ENCODE assay signal across 25 mouse cellular contexts in genomic region chr2:173757624-173758155, GRCm38 (mm10). TPM values are rescaled to one million over a fixed set of nuclear protein-coding genes. Genes with fewer than 3 reads are reported as not detected.
A peak's percentile ranks its signal among the peaks of the same experiment; 100 is the strongest.
DNase-seq lines count a peak whose midpoint lies in the region; ATAC-seq and TF ChIP-seq lines count a peak whose summit lies in the region.
"Had no signal": no experiment of that assay in that cellular context is flagged by ENCODE, and none has a peak within 500 bp of the region (broad histone marks: within the 10 kb centered on the region; RNA-seq: fewer than 3 reads in every experiment).

No protein-coding gene starts in this region.

- H3K4me3 ChIP-seq in gastrocnemius, adult 2 months: no peak overlapping the region
- H3K4me3 ChIP-seq in intestine, postnatal 0 days (ENCODE audit: low read depth, low read length): no peak overlapping the region
- H3K4me3 ChIP-seq in intestine, embryonic 16.5 days (ENCODE audit: low read length): no peak overlapping the region
- H3K4me3 ChIP-seq in midbrain, postnatal 0 days (ENCODE audit: low read depth, low read length): no peak overlapping the region
- H3K4me3 ChIP-seq in midbrain, embryonic 10.5 days: no peak overlapping the region
- H3K4me3 ChIP-seq in ES-E14 (ENCODE audit: insufficient read depth in 1 of 2, low read depth in 1 of 2, low read length in 2 of 2, poor library complexity in 1 of 2, severe bottlenecking in 1 of 2): no peak overlapping the region
- H3K4me3 ChIP-seq: embryonic facial prominence, embryonic 12.5 days; forebrain, embryonic 15.5 days; heart, adult 2 months; heart, embryonic 15.5 days had no signal

- peaks cover 15% of the 10 kb centered on the region; the same call in 1 of the 2 replicates for H3K36me3 ChIP-seq in intestine, postnatal 0 days (ENCODE audit: control insufficient read depth, insufficient read depth)
- H3K36me3 ChIP-seq in intestine, embryonic 16.5 days (ENCODE audit: control insufficient read depth, insufficient read depth, low read length): no peaks in the 10 kb centered on the region
- H3K36me3 ChIP-seq in midbrain, postnatal 0 days (ENCODE audit: insufficient read depth, low read length): no peaks in the 10 kb centered on the region
- H3K36me3 ChIP-seq in midbrain, embryonic 10.5 days: peaks cover 4% of the 10 kb centered on the region; the same call in 1 of the 2 replicates
- no peaks in the 10 kb centered on the region for H3K36me3 ChIP-seq in ES-E14 (ENCODE audit: control insufficient read depth, insufficient read depth, low read length, poor library complexity, severe bottlenecking)
- H3K36me3 ChIP-seq: embryonic facial prominence, embryonic 12.5 days; forebrain, embryonic 15.5 days; heart, embryonic 15.5 days had no signal

- H3K27ac ChIP-seq in gastrocnemius, adult 2 months: peak overlapping the region; percentile 5; the same call in 1 of the 2 replicates
- no peak overlapping the region for H3K27ac ChIP-seq in intestine, postnatal 0 days (ENCODE audit: low read depth, low read length)
- no peak overlapping the region for H3K27ac ChIP-seq in intestine, embryonic 16.5 days (ENCODE audit: low read length)
- no peak overlapping the region for H3K27ac ChIP-seq in midbrain, postnatal 0 days (ENCODE audit: low read depth, low read length)
- H3K27ac ChIP-seq in midbrain, embryonic 10.5 days (replicated peaks): no peak overlapping the region
- H3K27ac ChIP-seq in ES-E14 (ENCODE audit: insufficient read depth, low read depth, low read length, poor library complexity, severe bottlenecking): peak overlapping the region; percentile 37; the same call in 1 of the 2 replicates
- H3K27ac ChIP-seq: embryonic facial prominence, embryonic 12.5 days; forebrain, embryonic 15.5 days; heart, adult 2 months; heart, embryonic 15.5 days had no signal

- in situ Hi-C loops in ES-E14 (cut with MboI; ENCODE audit: low sequenced_read_pairs in 2 of 2, unreplicated experiment in 2 of 2): no loop called here

- intact Hi-C loops in gastrocnemius, adult 2 months (cut with DNase I): no loop called here
- intact Hi-C loops in left cerebral cortex, postnatal 10 days (cut with DNase I): no loop called here

- WGBS in intestine, postnatal 0 days: 69% methylated on average over 8 of the region's 8 CpGs
- 77% methylated on average over 8 of the region's 8 CpGs for WGBS in intestine, embryonic 16.5 days
- 86% methylated on average over 8 of the region's 8 CpGs for WGBS in midbrain, postnatal 0 days
- 89% methylated on average over 8 of the region's 8 CpGs for WGBS in midbrain, embryonic 10.5 days

- no peak overlapping the region for H3K9ac ChIP-seq in intestine, postnatal 0 days (ENCODE audit: low read depth, low read length)
- no peak overlapping the region for H3K9ac ChIP-seq in intestine, embryonic 16.5 days (ENCODE audit: low read depth, low read length)
- H3K9ac ChIP-seq in midbrain, postnatal 0 days (replicated peaks; ENCODE audit: low read length, poor library complexity, severe bottlenecking): no peak overlapping the region
- H3K9ac ChIP-seq in ES-E14 (ENCODE audit: insufficient read depth, low read depth, low read length, poor library complexity, severe bottlenecking): no peak overlapping the region
- H3K9ac ChIP-seq: embryonic facial prominence, embryonic 12.5 days; forebrain, embryonic 15.5 days; heart, embryonic 15.5 days had no signal

- no peak overlapping the region for H3K4me2 ChIP-seq in intestine, postnatal 0 days (replicated peaks; ENCODE audit: low read depth)
- H3K4me2 ChIP-seq in intestine, embryonic 16.5 days (ENCODE audit: low read depth, low read length): no peak overlapping the region
- H3K4me2 ChIP-seq in midbrain, postnatal 0 days (ENCODE audit: low read depth, low read length, poor library complexity, severe bottlenecking): no peak overlapping the region
- H3K4me2 ChIP-seq: embryonic facial prominence, embryonic 12.5 days; forebrain, embryonic 15.5 days; heart, embryonic 11.5 days; heart, embryonic 15.5 days had no signal

- H3K9me3 ChIP-seq in intestine, postnatal 0 days (ENCODE audit: control insufficient read depth): no peaks in the 10 kb centered on the region
- no peaks in the 10 kb centered on the region for H3K9me3 ChIP-seq in intestine, embryonic 16.5 days (ENCODE audit: control insufficient read depth, low read length)
- no peaks in the 10 kb centered on the region for H3K9me3 ChIP-seq in midbrain, postnatal 0 days (ENCODE audit: low read length)
- no peaks in the 10 kb centered on the region for H3K9me3 ChIP-seq in midbrain, embryonic 10.5 days (replicated peaks)
- H3K9me3 ChIP-seq in ES-E14 (ENCODE audit: control insufficient read depth, insufficient read depth, low read depth, low read length): no peaks in the 10 kb centered on the region
- H3K9me3 ChIP-seq: embryonic facial prominence, embryonic 12.5 days; forebrain, embryonic 15.5 days; heart, embryonic 15.5 days had no signal

- no peak for DNase-seq in gastrocnemius, adult 2 months
- DNase-seq in gastrocnemius, adult 8-10 months (ENCODE audit: low spot score in 2 of 2): no peak
- no peak for DNase-seq in midbrain, postnatal 0 days (ENCODE audit: low spot score)
- DNase-seq in midbrain, embryonic 10.5 days (ENCODE audit: low spot score): no peak
- no peak for DNase-seq in ES-E14 (ENCODE audit: low read depth, low spot score)
- no peak for DNase-seq in left cerebral cortex, postnatal 10 days (ENCODE audit: extremely low spot score in 1 of 2, low spot score in 2 of 2)
- DNase-seq: adrenal gland, postnatal 14 days; B cell, adult 2 months; cerebellum, adult 11-12 months; cerebellum, adult 9-10 months; cerebellum, postnatal 25 days; gastrocnemius, postnatal 14 days; heart, adult 2 months; heart, postnatal 14 days had no signal

- no peaks in the 10 kb centered on the region for H3K4me1 ChIP-seq in intestine, postnatal 0 days (replicated peaks; ENCODE audit: control insufficient read depth, insufficient read depth, low read length)
- H3K4me1 ChIP-seq in intestine, embryonic 16.5 days (ENCODE audit: control insufficient read depth, insufficient read depth, low read length): no peaks in the 10 kb centered on the region
- H3K4me1 ChIP-seq in midbrain, postnatal 0 days (ENCODE audit: insufficient read depth, low read length): no peaks in the 10 kb centered on the region
- peaks cover 30% of the 10 kb centered on the region for H3K4me1 ChIP-seq in midbrain, embryonic 10.5 days
- H3K4me1 ChIP-seq in ES-E14 (ENCODE audit: control insufficient read depth in 2 of 2, insufficient read depth in 2 of 2, low read length in 2 of 2, poor library complexity in 1 of 2): peaks cover 7 to 14% of the 10 kb centered on the region in 2 experiments
- H3K4me1 ChIP-seq: embryonic facial prominence, embryonic 12.5 days had no signal

- TF ChIP-seq CTCF in gastrocnemius, adult 2 months (IDR thresholded peaks at IDR 0.05): no peak
- 0 out of 2 replicates have a peak, but pooled peaks have one; percentile 8 for TF ChIP-seq CTCF in intestine, postnatal 0 days (IDR thresholded peaks at IDR 0.05; ENCODE audit: low read depth)
- TF ChIP-seq CTCF in midbrain, postnatal 0 days (IDR thresholded peaks at IDR 0.05): 0 out of 2 replicates have a peak, but pooled peaks have one; percentile 5

- no peak for ATAC-seq in intestine, postnatal 0 days
- ATAC-seq in intestine, embryonic 16.5 days: no peak
- no peak for ATAC-seq in midbrain, postnatal 0 days (ENCODE audit: low FRiP score)
- ATAC-seq: CD4-positive, CD25-positive, alpha-beta regulatory T cell, adult 4 months; forebrain, embryonic 15.5 days had no signal

- H3K27me3 ChIP-seq in intestine, postnatal 0 days (replicated peaks; ENCODE audit: control insufficient read depth, insufficient read depth, low read length): no peaks in the 10 kb centered on the region
- H3K27me3 ChIP-seq in intestine, embryonic 16.5 days (replicated peaks; ENCODE audit: control insufficient read depth, insufficient read depth, low read length): no peaks in the 10 kb centered on the region
- H3K27me3 ChIP-seq in midbrain, postnatal 0 days (ENCODE audit: insufficient read depth, low read length): no peaks in the 10 kb centered on the region
- H3K27me3 ChIP-seq in midbrain, embryonic 10.5 days (ENCODE audit: low read depth, poor library complexity, severe bottlenecking): no peaks in the 10 kb centered on the region
- H3K27me3 ChIP-seq: embryonic facial prominence, embryonic 12.5 days; forebrain, embryonic 15.5 days; heart, embryonic 15.5 days had no signal

TF ChIP-seq in ES-E14, 5 proteins besides CTCF, POLR2A, EP300 and RAD21:
- TF ChIP-seq HCFC1 (IDR thresholded peaks at IDR 0.05; ENCODE audit: borderline replicate concordance, insufficient read depth, low read length): no peak
- TF ChIP-seq ZC3H11A (IDR thresholded peaks at IDR 0.05; ENCODE audit: borderline replicate concordance, low read depth, low read length): no peak
- no peak for TF ChIP-seq MAFK (IDR thresholded peaks at IDR 0.05; ENCODE audit: insufficient read depth, low read depth, low read length)
- peak; percentile 59; the same call in 1 of the 2 replicates for TF ChIP-seq CHD2 (IDR thresholded peaks at IDR 0.05; ENCODE audit: low read depth, low read length)
- TF ChIP-seq ZNF384 (IDR thresholded peaks at IDR 0.05; ENCODE audit: low read depth, low read length): no peak
TF ChIP-seq in ES-E14: peak in this region for 1.

RNA-seq across cellular contexts. Expression of gene Vapb, which starts 20.4 kb away (rescaled TPM):
- 100 to 1,000 TPM; 159 to 160 TPM for total RNA-seq in gastrocnemius, adult 2 months (2021)
- total RNA-seq in gastrocnemius, adult 8-10 months (2022): 100 to 1,000 TPM; 158 to 197 (median 180) TPM
- polyA plus RNA-seq in intestine, postnatal 0 days (2015; fragmentation: Nextera tagmentation; extraction: Ambion mirVana): 13.5 and 14.9 TPM in 2 replicates
- polyA plus RNA-seq in intestine, embryonic 16.5 days (2015; fragmentation: Nextera tagmentation; extraction: Ambion mirVana): 16.2 and 19.6 TPM in 2 replicates
- 36.3 and 41.6 TPM in 2 replicates for total RNA-seq in midbrain, postnatal 0 days (2014; rRNA removed)
- polyA plus RNA-seq in midbrain, postnatal 0 days (2015; fragmentation: Nextera tagmentation; extraction: Ambion mirVana): 11.5 and 14.6 TPM in 2 replicates
- polyA plus RNA-seq in midbrain, embryonic 10.5 days (2016; fragmentation: Nextera tagmentation; extraction: Ambion mirVana): 9.4 and 11.6 TPM in 2 replicates
- total RNA-seq in ES-E14 (2012; rRNA removed): 19.0 and 26.5 TPM in 2 replicates
- 100 to 1,000 TPM; 110 to 118 TPM for total RNA-seq in left cerebral cortex, postnatal 10 days (2021)

RNA-seq across cellular contexts. Expression of gene 1700010B08Rik, which starts 38.5 kb away (rescaled TPM):
- not detected for total RNA-seq in gastrocnemius, adult 2 months (2021)
- not detected for total RNA-seq in gastrocnemius, adult 8-10 months (2022)
- polyA plus RNA-seq in intestine, postnatal 0 days (2015; fragmentation: Nextera tagmentation; extraction: Ambion mirVana): not detected in 2 replicates
- not detected in 2 replicates for polyA plus RNA-seq in intestine, embryonic 16.5 days (2015; fragmentation: Nextera tagmentation; extraction: Ambion mirVana)
- not detected in 2 replicates for total RNA-seq in midbrain, postnatal 0 days (2014; rRNA removed)
- polyA plus RNA-seq in midbrain, postnatal 0 days (2015; fragmentation: Nextera tagmentation; extraction: Ambion mirVana): not detected in 2 replicates
- not detected in 2 replicates for polyA plus RNA-seq in midbrain, embryonic 10.5 days (2016; fragmentation: Nextera tagmentation; extraction: Ambion mirVana)
- total RNA-seq in ES-E14 (2012; rRNA removed): 0.26 TPM in 1 of 2 replicates, not detected in the other
- total RNA-seq in left cerebral cortex, postnatal 10 days (2021): not detected
- total RNA-seq: adrenal gland, adult 18-20 months; adrenal gland, postnatal 14 days; gastrocnemius, postnatal 14 days; heart, adult 2 months; heart, postnatal 14 days; hematopoietic stem cell, adult 5-6 weeks had no signal
- polyA plus RNA-seq: CD4-positive, CD25-positive, alpha-beta regulatory T cell, adult 4 months; cortical plate, adult 2 months; embryonic facial prominence, embryonic 12.5 days; forebrain, embryonic 11.5 days; forebrain, embryonic 15.5 days; heart, embryonic 11.5 days; heart, embryonic 15.5 days had no signal

Comparison
In these comparisons a context has a peak if more than half of its experiments do, and no peak if none do; other contexts are left out.
1. H3K27ac ChIP-seq: peak in gastrocnemius, adult 2 months (single experiment) and ES-E14 (single experiment); none in intestine, postnatal 0 days (single experiment), intestine, embryonic 16.5 days (single experiment), midbrain, postnatal 0 days (single experiment) and midbrain, embryonic 10.5 days (single experiment).